Mouse (Mus musculus): ENCODE measurements around the gene Arpc1b.
A peak's percentile ranks its signal among the peaks of the same experiment; 100 is the strongest.

The Arpc1b gene

DNA sequence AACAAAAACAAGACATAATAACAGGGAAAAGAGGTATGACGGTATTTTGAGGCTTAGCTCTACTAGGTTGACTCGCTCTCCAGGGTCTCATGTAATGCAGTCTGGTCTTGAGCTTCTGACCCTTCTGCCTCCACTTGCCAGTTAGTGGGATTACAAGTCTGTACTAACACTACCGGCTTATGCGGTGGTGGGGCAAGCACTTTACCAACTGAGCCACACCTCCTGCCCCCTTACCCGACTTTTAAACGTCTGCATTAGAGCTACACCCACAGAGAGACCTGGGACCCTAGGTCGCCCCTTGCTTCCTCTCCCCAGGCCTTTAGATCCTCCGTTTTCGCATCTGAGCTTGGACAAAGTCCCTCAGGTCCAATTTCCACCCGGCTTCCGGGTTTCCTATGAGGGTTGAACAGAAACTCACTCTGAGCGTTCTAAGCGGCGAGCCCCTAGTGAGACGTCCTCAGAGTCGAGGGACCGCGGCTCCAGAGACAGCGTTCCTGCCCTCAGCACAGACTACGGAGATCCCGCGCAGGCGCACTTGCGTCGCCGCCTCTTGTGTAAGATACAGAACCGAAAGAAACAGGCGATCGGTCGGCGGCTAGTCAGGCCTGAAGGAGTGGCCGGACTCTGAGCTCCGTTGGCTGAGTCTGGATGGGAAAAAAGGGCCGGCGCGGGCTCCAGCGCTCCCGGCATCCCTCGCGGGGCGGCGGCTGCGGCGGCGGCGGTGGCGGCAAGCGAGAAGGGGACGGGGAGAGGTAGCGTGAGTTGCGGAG, 52.7 kb downstream of the Arpc1b start, which contains the start of the genes Ptcd1 and Cpsf4:
TSS of gene Ptcd1 (minus strand) at position 573 of the 770 bp plus-strand sequence.
TSS of gene Cpsf4 (plus strand) at position 678 of the 770 bp plus-strand sequence.
- peak; percentile 99 for DNase-seq

DNA sequence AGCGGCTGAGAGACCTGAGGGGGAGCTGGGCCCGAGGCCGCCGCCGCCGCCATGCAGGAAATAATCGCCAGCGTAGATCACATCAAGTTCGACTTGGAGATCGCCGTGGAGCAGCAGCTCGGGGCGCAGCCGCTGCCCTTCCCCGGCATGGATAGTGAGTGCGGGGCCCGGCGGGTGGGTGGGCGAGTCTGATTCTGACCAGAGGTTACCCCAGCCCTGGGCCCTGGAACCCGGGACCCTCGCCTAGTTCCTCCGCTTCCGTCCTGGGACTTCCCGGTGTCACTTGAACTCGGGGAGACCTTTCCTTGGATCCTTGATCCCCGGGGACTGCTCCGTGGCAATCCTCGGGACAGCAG, 53.3 kb downstream of the Arpc1b start:
- no peak for DNase-seq

DNA sequence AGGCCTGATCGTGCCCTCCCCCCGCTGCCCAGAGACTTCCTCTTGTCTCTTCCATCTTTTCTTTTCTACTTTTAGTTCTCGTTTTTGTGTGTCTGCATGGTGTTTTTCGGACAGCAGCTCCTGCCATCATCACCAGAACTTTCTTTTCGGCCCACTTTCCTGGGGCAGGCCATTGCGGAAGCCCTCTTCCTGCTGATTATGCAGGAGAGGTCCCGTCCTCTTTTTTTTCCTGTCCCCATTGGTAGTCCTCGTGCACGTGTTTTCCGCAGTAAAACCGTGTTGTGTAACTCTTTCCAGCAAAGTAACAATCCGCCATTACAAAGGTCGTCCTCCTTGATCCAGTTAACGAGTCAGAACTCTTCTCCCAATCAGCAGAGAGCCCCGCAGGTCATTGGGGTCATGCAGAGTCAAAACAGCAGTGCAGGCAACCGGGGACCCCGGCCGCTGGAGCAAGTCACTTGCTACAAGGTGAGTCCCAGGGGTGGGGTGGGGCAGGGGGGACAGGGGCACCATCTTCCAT, 64.5 kb downstream of the Arpc1b start:
- peak in 1 of 2 experiments; percentile 18 for DNase-seq
